Mouse (Mus musculus) small intestine, adult 2 months (tissue): ENCODE measurements around the gene 4930519G04Rik. TPM values are rescaled to one million over a fixed set of nuclear protein-coding genes. Genes with fewer than 3 reads are reported as not detected.
"Not testable (repeated sequence)": the region's sequence is repeated elsewhere in the genome, so short reads cannot be mapped to it uniquely, and the experiment has no call there.

Experiments used
- H3K27ac ChIP-seq: fragments of 200-500 bp; 2 replicates; pipeline ENCODE4 v1.5.1; 2012; ENCODE audit warnings: low read depth, low read length, control low read depth, inconsistent platforms; ENCODE audit not compliant: insufficient read depth
- H3K27me3 ChIP-seq: fragments of 200-500 bp; 2 replicates; pipeline ENCODE4 v1.6.1; 2012; ENCODE audit warnings: mild to moderate bottlenecking, moderate library complexity, low read length, inconsistent platforms; ENCODE audit not compliant: control insufficient read depth, insufficient read depth
- H3K36me3 ChIP-seq: fragments of 200-500 bp; 2 replicates; pipeline ENCODE4 v1.6.1; 2012; ENCODE audit warnings: mild to moderate bottlenecking, low read length, control low read depth, inconsistent platforms; ENCODE audit not compliant: control insufficient read depth, insufficient read depth
- H3K4me1 ChIP-seq: fragments of 200-500 bp; 2 replicates; pipeline ENCODE4 v1.6.1; 2012; ENCODE audit warnings: low read length, inconsistent platforms, mixed read lengths; ENCODE audit not compliant: control insufficient read depth, insufficient read depth, insufficient read length
- H3K4me3 ChIP-seq: fragments of 200-500 bp; 2 replicates; pipeline ENCODE4 v1.5.1; 2012; ENCODE audit warnings: low read depth, mild to moderate bottlenecking, control low read depth, inconsistent platforms, low read length, moderate library complexity
- CTCF ChIP-seq: fragments of 200-500 bp; IDR thresholded peaks from 2 replicates; pipeline ENCODE4 v1.5.1; 2012; ENCODE audit warnings: low read depth, mild to moderate bottlenecking, control low read depth, inconsistent platforms, low read length, moderate library complexity, mixed read lengths; ENCODE audit not compliant: insufficient replicate concordance, insufficient read length; ENCODE audit errors: extremely low read depth
- POLR2A ChIP-seq: fragments of 200-500 bp; IDR thresholded peaks from 2 replicates; pipeline ENCODE4 v1.6.1; 2012; ENCODE audit warnings: low read depth, mild to moderate bottlenecking, control low read depth, inconsistent platforms, low read length, moderate library complexity
- WGBS: fragments of 180-500 bp; shearing (Covaris S2); methylation state at CpG from one replicate; pipeline ENCODE4 v1.1.7; 2018; 5-methylcytosine and 5-hydroxymethylcytosine counted together
- polyA plus RNA-seq: library from polyadenylated mRNA; depleted of rRNA; stranded (reverse); fragments of >200 nt; gene quantifications from 2 replicates; pipeline ENCODE4 v1.2.3, GENCODE M21; 2012

4930519G04Rik gene
- polyA plus RNA-seq, 1 experiment = not detected

- no peaks in the 10 kb centered on the region for H3K36me3 ChIP-seq
- peak within 1 kb of the TSS; percentile 97 for H3K4me3 ChIP-seq
- WGBS = 11% methylated on average over 53 of the region's 53 CpGs
- peaks cover 6% of the 10 kb centered on the region; the same call in 1 of the 2 replicates for H3K4me1 ChIP-seq
- H3K27ac ChIP-seq = no peak within 1 kb of the TSS
- no peaks in the 10 kb centered on the region for H3K27me3 ChIP-seq
- TF ChIP-seq CTCF = no peak
- TF ChIP-seq POLR2A = no peak
Observed at GRCm38 (mm10) chr5:114822796-114823688, 30.4 kb upstream of the 4930519G04Rik start, which contains the start of gene 1500011B03Rik. Gene 1500011B03Rik (minus strand): TSS chr5:114823468.

- TF ChIP-seq POLR2A = no peak
- TF ChIP-seq CTCF = peak; percentile 99; the same call in 1 of the 2 replicates
- H3K27ac ChIP-seq = no peak overlapping the region
- no peaks in the 10 kb centered on the region for H3K27me3 ChIP-seq
- peak overlapping the region; percentile 29; the same call in 1 of the 2 replicates for H3K4me3 ChIP-seq
- WGBS = 20% methylated on average over 9 of the region's 9 CpGs
- H3K4me1 ChIP-seq = peaks cover 6% of the 10 kb centered on the region; the same call in 1 of the 2 replicates
- no peaks in the 10 kb centered on the region for H3K36me3 ChIP-seq
Observed at GRCm38 (mm10) chr5:114824197-114824596, 29.3 kb upstream of the 4930519G04Rik start.

- Histone ChIP-seq H3K27me3 (no peaks in the 10 kb centered on the region), H3K36me3 (no peaks in the 10 kb centered on the region), H3K4me3 (peak overlapping the region; percentile 76), H3K4me1 (peaks cover 6% of the 10 kb centered on the region; the same call in 1 of the 2 replicates), H3K27ac (peak overlapping the region; percentile 28; the same call in 1 of the 2 replicates)
- 2% methylated on average over 26 of the region's 27 CpGs for WGBS
- peak; percentile 25; the same call in 1 of the 2 replicates for TF ChIP-seq CTCF
- no peak for TF ChIP-seq POLR2A
Observed at GRCm38 (mm10) chr5:114825978-114826691, 27.3 kb upstream of the 4930519G04Rik start.

- peaks cover 6% of the 10 kb centered on the region; the same call in 1 of the 2 replicates for H3K4me1 ChIP-seq
- no peak overlapping the region for H3K27ac ChIP-seq
- no peaks in the 10 kb centered on the region for H3K36me3 ChIP-seq
- TF ChIP-seq POLR2A = no peak
- WGBS = 83% methylated on average over 12 of the region's 12 CpGs
- H3K27me3 ChIP-seq = no peaks in the 10 kb centered on the region
- H3K4me3 ChIP-seq = no peak overlapping the region
Observed at GRCm38 (mm10) chr5:114827427-114827826, 26.0 kb upstream of the 4930519G04Rik start.

GRCm38 (mm10) chr5:114829740-114830139, 23.7 kb upstream of the 4930519G04Rik start:
- no peak overlapping the region for H3K4me3 ChIP-seq
- 74% methylated on average over 3 of the region's 3 CpGs for WGBS
- 0 out of 2 replicates have a peak, but pooled peaks cover 2% of the 10 kb centered on the region for H3K4me1 ChIP-seq
- no peaks in the 10 kb centered on the region for H3K27me3 ChIP-seq
- H3K36me3 ChIP-seq = no peaks in the 10 kb centered on the region
- TF ChIP-seq CTCF (no peak), POLR2A (no peak)
- H3K27ac ChIP-seq = no peak overlapping the region

- WGBS = 57% methylated on average over 12 of the region's 12 CpGs
- Histone ChIP-seq H3K27ac (no peak overlapping the region), H3K27me3 (no peaks in the 10 kb centered on the region), H3K36me3 (no peaks in the 10 kb centered on the region), H3K4me1 (peaks cover 4% of the 10 kb centered on the region), H3K4me3 (no peak overlapping the region)
- TF ChIP-seq CTCF = no peak
- no peak for TF ChIP-seq POLR2A
Observed at GRCm38 (mm10) chr5:114836886-114837285, 16.6 kb upstream of the 4930519G04Rik start.

- H3K4me3 ChIP-seq, H3K36me3 ChIP-seq, H3K27me3 ChIP-seq, H3K4me1 ChIP-seq, H3K27ac ChIP-seq: not testable (repeated sequence)
- 66% methylated on average over 5 of the region's 5 CpGs for WGBS
Observed at GRCm38 (mm10) chr5:114840481-114840880, 13.0 kb upstream of the 4930519G04Rik start.

GRCm38 (mm10) chr5:114842155-114842554, 11.3 kb upstream of the 4930519G04Rik start:
- WGBS = 48% methylated on average over 3 of the region's 3 CpGs
- not testable (repeated sequence) for H3K4me3 ChIP-seq, H3K27me3 ChIP-seq, H3K36me3 ChIP-seq, H3K27ac ChIP-seq, H3K4me1 ChIP-seq
